Mouse (Mus musculus) stomach, embryonic 16.5 days (tissue): ENCODE data around the gene Dedd. TPM values are rescaled to one million over a fixed set of nuclear protein-coding genes. Genes with fewer than 3 reads are reported as not detected.

ENCODE experiments used
- ATAC-seq: fragments of 200-750 bp; cut with Nextera tagmentation; 2 replicates; pipeline ENCODE4 v1.8.0; 2017; ENCODE audit warnings: moderate number of reproducible peaks, moderate TSS enrichment; ENCODE audit not compliant: insufficient read depth, low FRiP score
- H3K27ac ChIP-seq: fragments of 300-500 bp; sonication (generic); 2 replicates; pipeline ENCODE4 v1.5.1; 2014; ENCODE audit warnings: low read length
- H3K27me3 ChIP-seq: fragments of 300-500 bp; sonication (generic); 2 replicates; pipeline ENCODE4 v1.6.1; 2014; ENCODE audit warnings: low read length, control low read depth, mixed read lengths; ENCODE audit not compliant: control insufficient read depth, insufficient read depth
- H3K36me3 ChIP-seq: fragments of 300-500 bp; sonication (generic); 2 replicates; pipeline ENCODE4 v1.6.1; 2014; ENCODE audit warnings: low read length; ENCODE audit not compliant: control insufficient read depth, insufficient read depth
- H3K4me1 ChIP-seq: fragments of 300-500 bp; sonication (generic); 2 replicates; pipeline ENCODE4 v1.6.1; 2014; ENCODE audit warnings: low read length, control low read depth, mixed read lengths; ENCODE audit not compliant: control insufficient read depth, insufficient read depth
- H3K4me2 ChIP-seq: fragments of 300-500 bp; sonication (generic); 2 replicates; pipeline ENCODE4 v1.6.1; 2014; ENCODE audit warnings: low read depth, low read length, mixed read lengths
- H3K4me3 ChIP-seq: fragments of 300-500 bp; sonication (generic); replicated peaks from 2 replicates; pipeline ENCODE4 v1.5.1; 2014; ENCODE audit warnings: mild to moderate bottlenecking, low read length
- H3K9ac ChIP-seq: fragments of 300-500 bp; sonication (generic); 2 replicates; pipeline ENCODE4 v1.6.1; 2014; ENCODE audit warnings: low read length
- H3K9me3 ChIP-seq: fragments of 300-500 bp; sonication (generic); replicated peaks from 2 replicates; pipeline ENCODE4 v1.6.1; 2016; ENCODE audit warnings: low read length, control low read depth; ENCODE audit not compliant: control insufficient read depth
- WGBS: fragments of 180-500 bp; shearing (Covaris S2); extraction: QIAGEN DNeasy Blood & Tissue Kit; methylation state at CpG from one replicate; pipeline ENCODE4 v1.1.7; 2014; 5-methylcytosine and 5-hydroxymethylcytosine counted together
- polyA plus RNA-seq: library from polyadenylated mRNA; unstranded; fragments of >200 nt; fragmentation: Nextera tagmentation; extraction: Ambion mirVana; gene quantifications from 2 replicates; pipeline ENCODE4 v1.2.1, GENCODE M21; 2015

Dedd gene
- polyA plus RNA-seq, 1 experiment from 2014 or later = 54.7 TPM

DNA sequence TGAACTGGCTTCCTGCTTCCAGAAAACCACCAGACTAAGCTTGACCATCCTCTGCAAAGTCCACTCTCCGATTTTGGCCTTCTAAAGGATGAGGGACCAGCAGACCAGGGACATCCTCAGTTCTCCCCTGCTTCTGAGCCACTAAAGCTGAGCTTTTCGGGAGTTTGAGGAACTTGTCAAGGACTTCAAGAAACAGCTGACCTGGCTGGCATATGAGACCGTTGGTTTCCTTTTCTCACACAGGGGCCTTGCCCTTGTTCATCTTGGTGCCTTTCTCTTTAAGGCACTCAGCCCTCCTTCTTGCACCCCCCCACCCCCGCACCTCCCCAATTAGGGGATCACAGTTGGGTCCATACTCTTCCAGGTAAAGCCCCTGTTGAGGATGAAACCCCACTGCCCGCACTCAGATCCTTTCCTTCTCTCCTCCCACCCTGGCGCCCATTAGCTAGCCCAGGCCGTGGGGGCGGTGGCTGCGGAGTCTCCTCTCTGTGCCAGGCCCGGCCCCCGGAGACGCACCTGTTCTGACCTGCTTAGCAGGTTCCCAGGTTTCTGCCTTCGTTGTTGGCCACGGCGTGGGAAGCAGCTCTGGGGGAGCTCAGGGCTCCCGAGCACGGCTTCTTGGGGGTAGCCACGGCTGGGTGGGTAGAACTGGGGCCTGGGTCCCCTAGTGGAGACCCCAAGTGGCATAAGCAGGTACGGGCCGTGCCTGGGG lies 41.1 kb downstream of the Dedd start, which contains the start of gene Nectin4:
Gene Nectin4 (plus strand): TSS at position 255 of the 712 bp plus-strand sequence.
- peak; percentile 74 for ATAC-seq
- WGBS = 29% methylated on average over 20 of the region's 20 CpGs
- Histone ChIP-seq H3K4me3 (peak within 1 kb of the TSS; percentile 44), H3K4me1 (peaks cover 21% of the 10 kb centered on the region), H3K27me3 (no peaks in the 10 kb centered on the region), H3K9ac (peak within 1 kb of the TSS; percentile 70), H3K4me2 (peak within 1 kb of the TSS; percentile 48), H3K9me3 (no peaks in the 10 kb centered on the region), H3K36me3 (no peaks in the 10 kb centered on the region), H3K27ac (peak within 1 kb of the TSS; percentile 87)

DNA sequence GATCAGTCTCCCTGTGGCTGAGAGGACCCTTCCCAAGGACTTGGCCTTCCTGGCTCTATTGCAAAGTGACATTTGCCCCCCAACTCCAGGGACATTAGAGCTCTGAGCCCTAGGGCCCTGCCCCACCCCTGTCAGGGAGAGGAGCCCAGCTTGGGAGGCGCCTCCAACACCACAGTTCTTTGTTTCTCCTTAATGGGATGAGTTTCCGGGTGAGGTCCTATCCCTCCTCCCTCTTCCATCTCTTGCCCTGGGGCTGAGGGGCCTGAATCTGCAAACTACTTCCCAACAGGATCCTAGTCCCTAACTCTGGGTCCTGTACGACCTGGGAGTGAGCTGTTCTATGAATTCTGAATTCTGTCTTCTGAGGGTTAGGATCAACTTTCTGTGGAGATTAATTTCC lies 43.9 kb downstream of the Dedd start:
- Histone ChIP-seq H3K4me2 (peak overlapping the region; percentile 48), H3K27me3 (no peaks in the 10 kb centered on the region), H3K4me3 (peak overlapping the region; percentile 44), H3K36me3 (no peaks in the 10 kb centered on the region), H3K4me1 (peaks cover 29% of the 10 kb centered on the region), H3K9ac (0 out of 2 replicates have a peak overlapping the region, but pooled peaks have one; percentile 70), H3K9me3 (no peaks in the 10 kb centered on the region), H3K27ac (peak overlapping the region; percentile 87)
- ATAC-seq = no peak
- whole genome bisulfite sequencing = 64% methylated on average over 3 of the region's 3 CpGs

- H3K4me2 ChIP-seq = peak overlapping the region; percentile 48
- 0 out of 2 replicates have a peak, but pooled peaks have one; percentile 12 for ATAC-seq
Measured at GRCm38 (mm10) chr1:171373946-171374345, 45.0 kb downstream of the Dedd start.

GRCm38 (mm10) chr1:171375646-171376097 lies 46.7 kb downstream of the Dedd start:
- Histone ChIP-seq H3K4me1 (peaks cover 37% of the 10 kb centered on the region), H3K27ac (peak overlapping the region; percentile 79), H3K9ac (peak overlapping the region; percentile 47), H3K36me3 (no peaks in the 10 kb centered on the region), H3K27me3 (no peaks in the 10 kb centered on the region), H3K4me2 (peak overlapping the region; percentile 38), H3K9me3 (no peaks in the 10 kb centered on the region), H3K4me3 (peak overlapping the region; percentile 4; the same call in 1 of the 2 replicates)
- 43% methylated on average over 9 of the region's 9 CpGs for WGBS
- ATAC-seq = peak; percentile 85

More at GRCm38 (mm10) chr1:171373946-171374345, 45.0 kb downstream of the Dedd start:
- peak overlapping the region; percentile 17; the same call in 1 of the 2 replicates for H3K4me3 ChIP-seq
- H3K36me3 ChIP-seq = no peaks in the 10 kb centered on the region
- WGBS = 5% methylated on average over 4 of the region's 4 CpGs
- H3K9ac ChIP-seq = peak overlapping the region; percentile 27
- peaks cover 31% of the 10 kb centered on the region for H3K4me1 ChIP-seq
- H3K27ac ChIP-seq = peak overlapping the region; percentile 87; the same call in 1 of the 2 replicates
- H3K27me3 ChIP-seq = no peaks in the 10 kb centered on the region
- no peaks in the 10 kb centered on the region for H3K9me3 ChIP-seq

- H3K9ac ChIP-seq = no peak overlapping the region
- H3K27me3 ChIP-seq = no peaks in the 10 kb centered on the region
- no peak overlapping the region for H3K4me2 ChIP-seq
- H3K4me1 ChIP-seq = peaks cover 32% of the 10 kb centered on the region
- no peak for ATAC-seq
- H3K9me3 ChIP-seq = no peaks in the 10 kb centered on the region
- H3K36me3 ChIP-seq = no peaks in the 10 kb centered on the region
- H3K27ac ChIP-seq = peak overlapping the region; percentile 60
- WGBS = 76% methylated on average over 6 of the region's 6 CpGs
- H3K4me3 ChIP-seq = no peak overlapping the region
Measured at GRCm38 (mm10) chr1:171378298-171378697, 49.4 kb downstream of the Dedd start.

DNA sequence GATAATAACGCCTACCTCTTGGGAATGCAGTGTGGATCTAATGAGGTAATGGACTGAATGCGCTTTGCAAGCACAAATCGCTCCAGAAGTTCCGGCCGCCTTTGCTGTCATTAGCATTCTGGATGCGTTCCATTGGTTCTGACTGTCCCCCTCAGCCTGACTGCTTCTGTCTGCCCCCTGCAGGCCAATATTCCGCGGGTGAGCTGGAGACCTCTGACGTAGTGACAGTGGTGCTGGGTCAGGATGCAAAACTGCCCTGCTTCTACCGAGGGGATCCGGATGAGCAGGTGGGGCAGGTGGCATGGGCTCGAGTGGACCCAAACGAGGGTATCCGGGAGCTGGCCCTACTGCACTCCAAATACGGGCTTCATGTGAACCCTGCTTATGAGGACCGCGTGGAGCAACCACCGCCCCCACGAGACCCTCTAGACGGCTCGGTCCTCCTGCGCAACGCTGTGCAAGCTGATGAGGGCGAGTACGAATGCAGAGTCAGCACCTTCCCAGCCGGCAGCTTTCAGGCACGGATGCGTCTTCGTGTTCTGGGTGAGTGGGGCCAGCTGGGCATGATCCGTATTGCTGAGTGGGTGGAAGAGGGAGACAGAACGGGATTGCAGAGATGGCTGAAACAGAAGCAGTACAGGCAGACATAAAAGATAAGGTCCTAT lies 51.1 kb downstream of the Dedd start:
- Histone ChIP-seq H3K4me3 (peak overlapping the region; percentile 31), H3K27me3 (no peaks in the 10 kb centered on the region), H3K36me3 (no peaks in the 10 kb centered on the region), H3K9ac (peak overlapping the region; percentile 53), H3K27ac (peak overlapping the region; percentile 32; the same call in 1 of the 2 replicates), H3K4me1 (peaks cover 16% of the 10 kb centered on the region), H3K4me2 (peak overlapping the region; percentile 49), H3K9me3 (no peaks in the 10 kb centered on the region)
- 10% methylated on average over 31 of the region's 31 CpGs for WGBS
- ATAC-seq = no peak

GRCm38 (mm10) chr1:171382096-171382620 lies 53.2 kb downstream of the Dedd start:
- Histone ChIP-seq H3K4me3 (no peak overlapping the region), H3K9me3 (no peaks in the 10 kb centered on the region), H3K9ac (no peak overlapping the region), H3K4me2 (no peak overlapping the region), H3K36me3 (no peaks in the 10 kb centered on the region), H3K27me3 (no peaks in the 10 kb centered on the region), H3K4me1 (peaks cover 9% of the 10 kb centered on the region; the same call in 1 of the 2 replicates), H3K27ac (no peak overlapping the region)
- 83% methylated on average over 11 of the region's 11 CpGs for WGBS
- ATAC-seq = no peak

GRCm38 (mm10) chr1:171384361-171384760 lies 55.4 kb downstream of the Dedd start:
- no peak overlapping the region for H3K4me3 ChIP-seq
- no peaks in the 10 kb centered on the region for H3K27me3 ChIP-seq
- H3K4me1 ChIP-seq = 0 out of 2 replicates have a peak, but pooled peaks cover 6% of the 10 kb centered on the region
- WGBS = 57% methylated on average over 9 of the region's 9 CpGs
- H3K4me2 ChIP-seq = no peak overlapping the region
- no peaks in the 10 kb centered on the region for H3K36me3 ChIP-seq
- ATAC-seq = peak; percentile 48; the same call in 1 of the 2 replicates
- no peaks in the 10 kb centered on the region for H3K9me3 ChIP-seq
- H3K9ac ChIP-seq = peak overlapping the region; percentile 21; the same call in 1 of the 2 replicates
- H3K27ac ChIP-seq = peak overlapping the region; percentile 34; the same call in 1 of the 2 replicates
